Mouse (Mus musculus): Measurements from ENCODE around the gene Tspan5. TPM values are rescaled to one million over a fixed set of nuclear protein-coding genes. Genes with fewer than 3 reads are reported as not detected.

Tspan5 gene
- total and polyA plus RNA-seq, 2 experiments from 2014 or later, result 99.4 to 156 TPM

- no peaks in the 10 kb centered on the region for H3K9me3 ChIP-seq (ENCODE audit: low read length)
- no peaks in the 10 kb centered on the region for H3K36me3 ChIP-seq (ENCODE audit: insufficient read depth, low read length)
- DNase-seq (ENCODE audit: low spot score) (no peak), ATAC-seq (ENCODE audit: low FRiP score) (no peak)
- H3K27ac ChIP-seq (ENCODE audit: low read depth, low read length), result no peak overlapping the region
- no peak overlapping the region for H3K9ac ChIP-seq (replicated peaks; ENCODE audit: low read length, poor library complexity, severe bottlenecking)
- H3K4me1 ChIP-seq (ENCODE audit: insufficient read depth, low read length), result peaks cover 5% of the 10 kb centered on the region; the same call in 1 of the 2 replicates
- whole genome bisulfite sequencing, result 82% methylated on average over 5 of the region's 5 CpGs
- no peak overlapping the region for H3K4me3 ChIP-seq (ENCODE audit: low read depth, low read length)
- TF ChIP-seq CTCF (IDR thresholded peaks at IDR 0.05), result no peak
- H3K27me3 ChIP-seq (ENCODE audit: insufficient read depth, low read length), result no peaks in the 10 kb centered on the region
- no peak overlapping the region for H3K4me2 ChIP-seq (ENCODE audit: low read depth, low read length, poor library complexity, severe bottlenecking)
Observed at GRCm38 (mm10) chr3:138751328-138751727, 9.3 kb downstream of the Tspan5 start.

- DNase-seq (ENCODE audit: low spot score), result no peak
- no peak overlapping the region for H3K4me2 ChIP-seq (ENCODE audit: low read depth, low read length, poor library complexity, severe bottlenecking)
- H3K4me3 ChIP-seq (ENCODE audit: low read depth, low read length), result no peak overlapping the region
- H3K36me3 ChIP-seq (ENCODE audit: insufficient read depth, low read length), result no peaks in the 10 kb centered on the region
- TF ChIP-seq CTCF (IDR thresholded peaks at IDR 0.05), result no peak
- 84% methylated on average over 5 of the region's 5 CpGs for WGBS
- no peaks in the 10 kb centered on the region for H3K27me3 ChIP-seq (ENCODE audit: insufficient read depth, low read length)
- H3K9me3 ChIP-seq (ENCODE audit: low read length), result no peaks in the 10 kb centered on the region
- H3K27ac ChIP-seq (ENCODE audit: low read depth, low read length), result no peak overlapping the region
- H3K4me1 ChIP-seq (ENCODE audit: insufficient read depth, low read length), result no peaks in the 10 kb centered on the region
- no peak overlapping the region for H3K9ac ChIP-seq (replicated peaks; ENCODE audit: low read length, poor library complexity, severe bottlenecking)
- ATAC-seq (ENCODE audit: low FRiP score), result no peak
Observed at GRCm38 (mm10) chr3:138752056-138752455, 10.1 kb downstream of the Tspan5 start.

GRCm38 (mm10) chr3:138752769-138753168 is 10.8 kb downstream of the Tspan5 start:
- no peak overlapping the region for H3K4me3 ChIP-seq (ENCODE audit: low read depth, low read length)
- no peaks in the 10 kb centered on the region for H3K36me3 ChIP-seq (ENCODE audit: insufficient read depth, low read length)
- H3K4me2 ChIP-seq (ENCODE audit: low read depth, low read length, poor library complexity, severe bottlenecking), result no peak overlapping the region
- no peak overlapping the region for H3K9ac ChIP-seq (replicated peaks; ENCODE audit: low read length, poor library complexity, severe bottlenecking)
- DNase-seq (ENCODE audit: low spot score) (no peak), ATAC-seq (ENCODE audit: low FRiP score) (no peak)
- no peak for TF ChIP-seq CTCF (IDR thresholded peaks at IDR 0.05)
- no peaks in the 10 kb centered on the region for H3K9me3 ChIP-seq (ENCODE audit: low read length)
- no peaks in the 10 kb centered on the region for H3K4me1 ChIP-seq (ENCODE audit: insufficient read depth, low read length)
- 62% methylated on average over 3 of the region's 3 CpGs for WGBS
- H3K27ac ChIP-seq (ENCODE audit: low read depth, low read length), result no peak overlapping the region
- H3K27me3 ChIP-seq (ENCODE audit: insufficient read depth, low read length), result no peaks in the 10 kb centered on the region

GRCm38 (mm10) chr3:138753182-138753885 is 11.3 kb downstream of the Tspan5 start:
- H3K4me2 ChIP-seq (ENCODE audit: low read depth, low read length, poor library complexity, severe bottlenecking), result no peak overlapping the region
- no peaks in the 10 kb centered on the region for H3K4me1 ChIP-seq (ENCODE audit: insufficient read depth, low read length)
- H3K9me3 ChIP-seq (ENCODE audit: low read length), result no peaks in the 10 kb centered on the region
- DNase-seq (ENCODE audit: low spot score) (no peak), ATAC-seq (ENCODE audit: low FRiP score) (no peak; the same call in 1 of the 2 replicates)
- no peaks in the 10 kb centered on the region for H3K36me3 ChIP-seq (ENCODE audit: insufficient read depth, low read length)
- no peak overlapping the region for H3K9ac ChIP-seq (replicated peaks; ENCODE audit: low read length, poor library complexity, severe bottlenecking)
- no peak for TF ChIP-seq CTCF (IDR thresholded peaks at IDR 0.05)
- no peak overlapping the region for H3K4me3 ChIP-seq (ENCODE audit: low read depth, low read length)
- no peak overlapping the region for H3K27ac ChIP-seq (ENCODE audit: low read depth, low read length)
- H3K27me3 ChIP-seq (ENCODE audit: insufficient read depth, low read length), result no peaks in the 10 kb centered on the region
- 31% methylated on average over 12 of the region's 12 CpGs for WGBS

GRCm38 (mm10) chr3:138754328-138754727 is 12.3 kb downstream of the Tspan5 start:
- ATAC-seq (ENCODE audit: low FRiP score) (no peak), DNase-seq (ENCODE audit: low spot score) (no peak)
- Histone ChIP-seq H3K36me3 (ENCODE audit: insufficient read depth, low read length) (no peaks in the 10 kb centered on the region), H3K9me3 (ENCODE audit: low read length) (no peaks in the 10 kb centered on the region), H3K4me3 (ENCODE audit: low read depth, low read length) (no peak overlapping the region), H3K27ac (ENCODE audit: low read depth, low read length) (no peak overlapping the region), H3K4me1 (ENCODE audit: insufficient read depth, low read length) (no peaks in the 10 kb centered on the region), H3K9ac (replicated peaks; ENCODE audit: low read length, poor library complexity, severe bottlenecking) (no peak overlapping the region), H3K27me3 (ENCODE audit: insufficient read depth, low read length) (no peaks in the 10 kb centered on the region), H3K4me2 (ENCODE audit: low read depth, low read length, poor library complexity, severe bottlenecking) (no peak overlapping the region)
- WGBS, result 60% methylated on average over 5 of the region's 5 CpGs
- no peak for TF ChIP-seq CTCF (IDR thresholded peaks at IDR 0.05)

- no peaks in the 10 kb centered on the region for H3K27me3 ChIP-seq (ENCODE audit: insufficient read depth, low read length)
- TF ChIP-seq CTCF (IDR thresholded peaks at IDR 0.05), result no peak
- 97% methylated on average over 2 of the region's 2 CpGs for WGBS
- no peak overlapping the region for H3K4me3 ChIP-seq (ENCODE audit: low read depth, low read length)
- DNase-seq (ENCODE audit: low spot score), result no peak
- peaks cover 5% of the 10 kb centered on the region; the same call in 1 of the 2 replicates for H3K4me1 ChIP-seq (ENCODE audit: insufficient read depth, low read length)
- no peak for ATAC-seq (ENCODE audit: low FRiP score)
- no peaks in the 10 kb centered on the region for H3K36me3 ChIP-seq (ENCODE audit: insufficient read depth, low read length)
- no peaks in the 10 kb centered on the region for H3K9me3 ChIP-seq (ENCODE audit: low read length)
- no peak overlapping the region for H3K27ac ChIP-seq (ENCODE audit: low read depth, low read length)
- H3K9ac ChIP-seq (replicated peaks; ENCODE audit: low read length, poor library complexity, severe bottlenecking), result no peak overlapping the region
- no peak overlapping the region for H3K4me2 ChIP-seq (ENCODE audit: low read depth, low read length, poor library complexity, severe bottlenecking)
Observed at GRCm38 (mm10) chr3:138757283-138757682, 15.3 kb downstream of the Tspan5 start.
